Mouse (Mus musculus) CH12.LX (cell line): ENCODE data around the gene Agap1.

Experiments used
- CTCF ChIP-seq, 2 experiments: IDR thresholded peaks in 1 of 2; conservative IDR thresholded peaks in 1 of 2; 2 replicates each; pipeline ENCODE4 v1.5.1; 2011 to 2012; ENCODE audit warnings: low read depth in 2 of 2, low read length in 2 of 2, improper control_type of control experiment in 1 of 2, inconsistent platforms in 1 of 2, mild to moderate bottlenecking in 1 of 2, moderate library complexity in 1 of 2
- EP300 ChIP-seq: IDR thresholded peaks from 2 replicates; pipeline ENCODE4 v1.6.1; 2011; ENCODE audit warnings: low read length, improper control_type of control experiment
- NELFE ChIP-seq: IDR thresholded peaks from 2 replicates; pipeline ENCODE4 v1.6.1; 2011; ENCODE audit warnings: low read depth, low read length, improper control_type of control experiment
- PAX5 ChIP-seq: IDR thresholded peaks from 2 replicates; pipeline ENCODE4 v1.6.1; 2012; ENCODE audit warnings: low read length, inconsistent platforms, mixed read lengths
- POLR2A ChIP-seq: IDR thresholded peaks from 2 replicates; pipeline ENCODE4 v1.6.1; 2011; ENCODE audit warnings: low read depth, mild to moderate bottlenecking, improper control_type of control experiment, low read length
- RCOR1 ChIP-seq: conservative IDR thresholded peaks from 2 replicates; pipeline ENCODE4 v1.6.1; 2012; ENCODE audit warnings: low read depth, mild to moderate bottlenecking, inconsistent platforms, low read length, improper control_type of control experiment
- USF2 ChIP-seq: conservative IDR thresholded peaks from 2 replicates; pipeline ENCODE4 v1.6.1; 2011; ENCODE audit warnings: low read depth, low read length, improper control_type of control experiment
- ZNF384 ChIP-seq: IDR thresholded peaks from 2 replicates; pipeline ENCODE4 v1.6.1; 2012; ENCODE audit warnings: low read depth, low read length, improper control_type of control experiment, inconsistent platforms

DNA sequence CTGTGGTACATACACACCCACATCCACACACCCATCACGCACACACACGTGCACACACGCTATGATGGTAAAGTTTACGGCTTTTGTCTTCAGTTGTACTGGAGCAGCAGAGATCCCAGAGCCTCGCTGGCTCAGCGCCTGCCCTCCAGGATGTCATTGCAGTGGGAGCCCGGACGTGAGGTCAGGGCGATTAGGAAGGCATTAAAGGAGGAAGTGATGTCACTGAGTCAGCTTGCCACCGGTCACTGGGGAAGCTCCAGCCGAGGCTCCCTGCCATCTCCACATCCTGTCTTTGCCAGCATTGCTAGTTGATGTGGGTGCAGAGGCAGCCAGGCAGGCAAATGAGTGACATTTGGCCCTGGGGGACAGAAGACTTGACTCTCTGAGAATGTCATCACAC, 189.5 kb downstream of the Agap1 start:
- no peak for TF ChIP-seq ZNF384
- TF ChIP-seq CTCF (conservative IDR thresholded peaks at IDR 0.05 in 1 of 2, IDR thresholded peaks at IDR 0.05 in 1 of 2; ENCODE audit: low read depth in 2 of 2, low read length in 2 of 2): no peak
- TF ChIP-seq PAX5: no peak
- no peak for TF ChIP-seq EP300
- no peak for TF ChIP-seq USF2
- no peak for TF ChIP-seq NELFE
- TF ChIP-seq RCOR1: no peak
- TF ChIP-seq POLR2A: no peak
